Mouse (Mus musculus) liver, postnatal 0 days (tissue): ENCODE measurements around the gene Marcks.

Experiments
- CTCF ChIP-seq: sonication (generic); IDR thresholded peaks from 2 replicates; pipeline ENCODE4 v1.5.1; 2016; ENCODE audit warnings: antibody characterized with exemption, low read depth
- EP300 ChIP-seq: IDR thresholded peaks from 2 replicates; pipeline ENCODE4 v1.6.1; 2016; ENCODE audit warnings: antibody characterized with exemption, low read depth, mild to moderate bottlenecking

DNA sequence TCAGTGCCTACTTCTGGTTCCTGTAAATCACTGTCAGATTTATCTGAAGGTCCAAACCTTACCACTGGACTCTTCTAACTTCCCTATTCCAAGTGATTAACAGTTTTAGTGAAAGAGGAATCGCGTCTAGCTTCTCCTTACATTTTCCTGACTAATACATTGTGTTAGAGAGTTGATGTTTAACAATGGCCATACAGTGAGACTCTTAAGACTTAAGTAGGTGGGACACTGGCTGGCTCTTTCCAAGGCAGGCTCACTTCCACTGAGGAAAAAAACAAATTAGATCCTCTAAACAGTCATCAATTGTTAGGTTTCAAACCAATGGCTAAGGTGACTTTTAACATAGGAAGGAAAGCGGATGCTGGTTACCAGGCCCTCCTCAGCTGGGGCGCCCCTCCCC, 25.9 kb downstream of the Marcks start:
- no peak for TF ChIP-seq CTCF
- no peak for TF ChIP-seq EP300
